Mouse (Mus musculus) testis, adult 2 months (tissue): Measurements from ENCODE around the gene Adgrd1.

Experiments
- CTCF ChIP-seq: fragments of 200-500 bp; IDR thresholded peaks from 2 replicates; pipeline ENCODE4 v1.5.1; 2012; ENCODE audit warnings: low read depth, mild to moderate bottlenecking, inconsistent platforms, low read length, moderate library complexity; ENCODE audit not compliant: control insufficient read depth, insufficient read depth, insufficient replicate concordance
- POLR2A ChIP-seq: fragments of 200-500 bp; IDR thresholded peaks from 2 replicates; pipeline ENCODE4 v1.6.1; 2012; ENCODE audit warnings: low read depth, mild to moderate bottlenecking, inconsistent platforms, low read length, moderate library complexity; ENCODE audit not compliant: control insufficient read depth

DNA sequence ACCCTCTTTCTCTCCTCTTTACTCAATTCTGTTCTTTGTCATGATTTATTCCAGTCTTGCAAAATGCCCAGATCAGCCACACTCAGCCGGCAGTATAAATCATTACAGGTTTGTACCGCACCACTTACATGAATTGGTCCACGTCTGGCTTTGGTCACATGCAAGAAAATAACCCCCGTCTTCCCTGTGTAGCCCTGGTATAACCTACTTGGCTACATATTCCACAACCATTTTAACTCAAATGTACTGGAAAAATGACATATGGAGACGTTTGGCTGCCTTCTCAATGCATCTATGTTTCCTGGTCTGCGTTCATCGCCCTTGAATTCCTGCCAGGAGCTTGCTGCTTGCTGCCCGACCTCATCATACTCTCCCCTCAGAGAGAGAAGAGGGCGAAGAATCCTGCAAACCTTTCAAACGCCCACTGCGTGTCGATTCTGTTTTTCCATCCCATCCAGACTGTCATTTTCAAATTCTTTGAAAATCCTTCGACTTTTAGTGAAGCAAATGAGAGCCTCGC is 24.7 kb upstream of the Adgrd1 start:
- TF ChIP-seq POLR2A = no peak
- TF ChIP-seq CTCF = no peak
